Mouse (Mus musculus): Measurements from ENCODE around the gene 2700097O09Rik. TPM values are rescaled to one million over a fixed set of nuclear protein-coding genes. Genes with fewer than 3 reads are reported as not detected.
"Not testable (repeated sequence)": the region's sequence is repeated elsewhere in the genome, so short reads cannot be mapped to it uniquely, and the experiment has no call there.

Gene 2700097O09Rik
- total RNA-seq, 2 experiments from 2014 or later: 9.9 to 30.0 TPM

DNA sequence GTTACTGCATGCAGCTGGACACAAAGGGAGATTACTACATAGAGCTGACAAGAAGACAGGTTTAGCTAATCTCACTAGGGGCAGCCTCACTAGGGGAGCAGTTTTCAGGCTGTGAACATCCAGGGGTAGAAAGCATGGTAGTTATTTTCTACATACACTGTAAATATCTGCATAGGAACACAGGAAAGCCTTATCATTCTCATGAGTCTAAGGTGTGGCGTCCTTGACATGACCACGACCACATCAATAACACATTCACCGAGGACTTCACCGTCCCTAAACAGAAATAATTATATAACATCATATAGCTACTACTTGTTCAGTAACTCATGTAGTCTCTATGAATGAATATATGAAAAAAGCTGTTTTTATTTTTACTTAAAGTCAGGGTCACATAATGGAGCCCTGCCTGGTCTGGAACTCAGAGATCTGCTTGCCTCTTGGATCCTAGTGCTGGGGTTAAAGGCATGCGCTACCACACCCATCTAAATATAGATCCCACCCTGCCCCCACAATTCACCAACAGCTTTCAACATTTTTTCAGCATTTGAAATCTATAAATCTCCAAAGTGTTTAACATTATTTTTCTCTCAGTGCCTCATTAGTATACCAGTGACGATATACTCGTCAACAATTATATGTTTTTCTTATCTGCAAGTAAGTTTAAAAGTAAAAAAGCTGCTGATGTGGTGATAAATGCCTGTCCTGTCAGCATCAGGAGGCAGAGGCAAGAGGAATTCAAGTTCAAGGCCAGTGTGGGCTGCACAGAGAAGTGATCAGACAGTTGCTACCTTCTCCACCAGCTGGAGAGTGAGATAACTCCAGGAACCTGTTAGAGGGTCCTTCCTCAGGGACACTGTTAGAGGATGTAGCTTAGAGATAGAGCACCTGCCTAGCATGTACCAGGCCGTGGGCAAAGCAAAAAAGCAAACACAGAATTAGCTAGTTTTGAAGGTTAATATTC, 28.4 kb downstream of the 2700097O09Rik start:
- ATAC-seq (replicated peaks; ENCODE audit: low FRiP score, poor library complexity, severe bottlenecking): peak; percentile 90

DNA sequence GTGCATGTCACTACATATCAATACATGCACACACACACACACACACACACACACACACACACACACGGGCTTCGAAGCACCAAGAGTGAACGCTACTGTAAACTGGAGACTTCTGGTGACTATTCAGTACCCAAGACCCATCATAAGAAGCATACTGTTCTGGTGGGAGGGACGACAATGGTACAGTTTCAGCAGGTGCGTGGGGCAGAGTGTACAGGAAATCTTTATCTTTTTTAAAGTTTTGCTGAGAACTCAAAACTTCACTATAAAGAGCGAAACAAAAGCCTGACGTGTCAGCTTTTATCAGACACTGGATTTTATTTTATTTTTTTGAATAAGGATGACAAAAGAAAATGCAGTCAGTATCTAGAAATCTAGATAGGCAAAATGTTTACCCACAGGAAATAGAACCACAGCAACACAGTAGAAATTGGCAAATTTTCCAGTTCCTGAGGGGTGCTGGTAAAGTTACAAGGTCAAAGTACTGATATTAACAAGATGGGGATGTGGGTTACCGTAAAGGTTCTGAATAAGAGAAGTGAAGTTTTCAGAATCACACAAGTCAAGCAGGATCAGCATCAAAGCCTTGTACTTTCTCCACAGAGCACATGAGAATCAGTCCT, 30.1 kb downstream of the 2700097O09Rik start:
- no peak for ATAC-seq (replicated peaks; ENCODE audit: low FRiP score, poor library complexity, severe bottlenecking)

DNA sequence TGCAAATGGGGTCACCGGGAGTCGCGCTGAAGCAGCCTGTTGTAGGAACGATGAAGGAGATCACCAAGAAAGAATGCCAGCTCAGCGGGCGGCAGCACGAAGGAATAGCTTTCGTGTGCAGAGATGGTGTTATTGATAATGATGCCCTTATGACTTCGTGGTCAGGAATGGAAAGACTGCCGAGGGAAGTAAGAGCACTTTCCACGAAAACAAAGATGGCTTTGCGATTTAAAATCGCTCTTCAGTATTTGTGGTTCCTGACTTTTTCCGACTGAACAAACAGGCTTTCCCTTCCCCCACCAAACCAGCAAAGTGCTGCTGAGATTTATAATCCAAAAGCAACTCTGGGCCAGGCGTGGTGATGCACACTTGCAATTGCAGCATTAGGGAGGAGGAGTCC, 38.9 kb downstream of the 2700097O09Rik start:
- no peak for ATAC-seq (replicated peaks; ENCODE audit: low FRiP score, poor library complexity, severe bottlenecking)

DNA sequence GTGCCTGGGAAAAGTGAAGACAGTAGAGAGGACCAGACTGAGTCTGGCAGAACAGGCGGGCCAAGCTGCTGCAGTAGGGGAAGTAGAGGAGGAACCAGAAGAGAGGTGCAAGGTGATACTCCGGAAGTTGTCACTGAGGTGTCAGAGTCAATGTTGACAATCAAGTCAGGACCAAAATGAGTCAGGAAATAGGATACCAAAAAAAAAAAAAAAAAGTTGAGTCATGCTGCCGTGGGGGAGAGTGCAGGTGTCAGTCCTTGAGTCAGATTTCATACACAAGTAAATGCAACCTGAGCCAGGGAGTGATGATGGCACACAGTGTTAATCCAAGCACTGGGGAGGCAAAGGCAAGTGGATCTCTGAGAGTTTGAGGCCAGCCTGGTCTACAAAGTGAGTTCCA, 52.8 kb downstream of the 2700097O09Rik start:
- ATAC-seq (replicated peaks; ENCODE audit: low FRiP score, poor library complexity, severe bottlenecking): 0 out of 2 replicates have a peak, but pooled peaks have one; percentile 45

DNA sequence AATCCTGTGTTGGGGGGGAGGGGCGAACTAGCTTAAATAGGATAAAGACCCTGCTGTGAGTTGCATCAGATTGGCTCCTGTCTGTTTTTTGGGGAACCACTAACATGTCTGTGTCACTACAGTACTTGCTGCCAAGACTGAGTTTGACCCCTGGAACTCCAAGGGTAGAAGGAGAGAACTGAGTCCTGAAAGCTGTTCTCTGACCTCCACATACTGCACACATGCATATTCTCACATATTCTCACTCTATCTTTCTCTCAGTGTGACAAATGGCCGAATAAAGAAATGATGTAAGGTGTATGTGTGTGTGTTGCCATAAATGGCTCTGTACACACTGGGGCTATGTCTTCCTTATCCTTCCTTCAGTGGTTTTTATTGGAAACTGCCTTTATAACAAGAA, 56.6 kb downstream of the 2700097O09Rik start:
- no peak for ATAC-seq (replicated peaks; ENCODE audit: low FRiP score, poor library complexity, severe bottlenecking)

DNA sequence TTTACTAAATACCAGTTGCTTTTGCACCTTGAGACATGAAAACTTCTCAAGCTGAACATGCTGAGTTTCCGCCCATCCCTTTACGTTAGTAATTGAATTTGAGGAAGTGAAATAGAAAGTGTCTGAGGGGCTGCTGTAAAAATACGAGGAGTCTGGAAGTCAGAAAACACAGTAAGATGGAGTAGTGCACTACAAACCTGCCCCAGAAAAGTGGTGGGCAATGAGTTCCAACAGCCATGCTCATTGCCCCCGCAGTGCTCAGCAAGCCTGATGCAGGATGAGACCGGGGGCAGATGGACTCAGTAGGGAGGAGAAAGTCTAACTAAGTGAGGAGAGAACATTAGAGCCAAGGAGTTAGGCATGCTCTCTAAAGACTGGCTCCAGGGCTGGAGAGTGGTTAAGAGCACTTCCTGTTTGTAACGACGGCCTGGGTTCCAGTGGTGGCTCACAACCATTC, 60.5 kb downstream of the 2700097O09Rik start:
- ATAC-seq (replicated peaks; ENCODE audit: low FRiP score, poor library complexity, severe bottlenecking): no peak

DNA sequence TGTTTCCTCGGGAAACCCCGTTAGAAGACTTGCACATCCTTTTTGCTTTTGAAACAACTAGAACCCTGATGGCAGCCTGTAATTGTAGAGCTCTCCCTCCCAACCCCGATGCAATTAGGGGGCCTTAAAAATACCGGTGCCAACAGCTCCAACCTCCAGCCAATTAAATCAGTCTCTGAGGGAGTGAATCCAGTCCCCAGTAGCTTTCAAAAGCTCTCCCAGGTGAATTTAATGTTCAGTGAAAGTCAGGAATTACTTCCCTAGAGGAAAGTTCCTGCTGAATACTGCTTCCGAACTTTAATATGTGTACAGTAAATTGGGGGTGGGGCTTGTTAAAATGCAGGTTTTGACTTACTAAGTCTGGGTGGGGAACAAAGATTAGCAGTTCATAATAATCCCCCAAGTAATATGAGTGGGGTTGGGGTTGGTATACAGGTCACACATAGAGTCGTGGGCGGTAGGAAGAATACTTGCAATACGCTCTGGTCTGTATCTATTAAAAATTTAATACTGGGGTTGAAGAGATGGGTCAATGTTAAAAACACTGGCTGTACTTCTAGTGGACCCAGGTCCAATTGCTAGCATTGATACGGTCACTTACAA, 62.7 kb downstream of the 2700097O09Rik start:
- ATAC-seq (replicated peaks; ENCODE audit: low FRiP score, poor library complexity, severe bottlenecking): no peak

DNA sequence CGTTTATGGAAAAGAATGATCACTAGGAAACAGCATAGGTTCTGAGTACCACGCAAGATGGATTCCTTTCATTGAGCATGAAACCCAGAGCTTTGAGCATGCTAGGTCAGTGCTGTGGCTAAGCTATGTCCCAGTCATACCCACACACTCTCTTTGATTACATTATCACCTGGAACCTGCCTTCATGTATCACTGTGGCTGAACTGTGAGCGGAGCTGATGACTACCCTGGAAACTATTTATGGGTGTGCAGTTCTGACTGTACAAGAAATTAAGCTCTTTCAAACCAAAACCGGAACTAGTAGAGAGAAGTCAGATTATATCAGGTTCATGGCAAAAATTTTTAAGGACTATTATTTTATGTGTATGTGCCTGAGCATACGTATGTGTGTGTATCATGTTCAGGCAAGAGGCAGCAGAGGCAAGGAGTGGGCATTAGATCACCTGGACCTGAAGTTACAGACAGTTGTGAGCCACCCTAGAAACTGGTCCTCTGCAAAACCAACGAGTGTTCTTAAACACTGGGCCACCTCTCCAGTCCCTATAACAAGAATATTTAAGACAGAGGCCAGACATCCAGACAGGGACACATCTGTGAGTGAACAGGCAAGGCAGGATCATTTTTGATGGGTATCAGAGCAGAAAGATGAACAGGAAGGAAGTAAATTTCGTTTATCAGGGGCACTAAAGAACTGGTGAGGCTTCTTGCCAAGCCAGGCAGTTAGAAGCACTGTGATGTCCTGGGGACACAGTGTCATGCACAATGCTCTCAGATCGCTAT, 63.4 kb downstream of the 2700097O09Rik start:
- ATAC-seq (replicated peaks; ENCODE audit: low FRiP score, poor library complexity, severe bottlenecking): no peak

DNA sequence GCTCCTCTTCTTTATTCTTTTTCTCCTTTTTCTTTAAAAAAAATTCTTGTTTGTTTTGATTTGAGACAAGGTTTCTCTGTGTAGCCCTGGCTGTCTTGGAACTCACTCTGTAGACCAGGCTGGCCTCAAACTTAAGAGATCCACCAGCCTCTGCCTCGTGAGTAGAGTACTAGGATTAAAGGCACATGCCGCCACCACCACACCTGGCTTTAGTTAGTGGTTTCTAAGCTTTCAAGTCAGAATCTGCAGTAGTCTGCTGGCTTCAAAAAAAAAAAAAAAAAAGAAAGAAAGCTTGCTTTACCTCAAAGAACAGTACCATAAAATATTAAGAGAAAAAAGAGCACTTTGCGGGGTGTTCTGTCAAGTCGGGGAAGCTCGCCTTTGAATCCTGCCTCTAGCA, 64.5 kb downstream of the 2700097O09Rik start:
- ATAC-seq (replicated peaks; ENCODE audit: low FRiP score, poor library complexity, severe bottlenecking): no peak

DNA sequence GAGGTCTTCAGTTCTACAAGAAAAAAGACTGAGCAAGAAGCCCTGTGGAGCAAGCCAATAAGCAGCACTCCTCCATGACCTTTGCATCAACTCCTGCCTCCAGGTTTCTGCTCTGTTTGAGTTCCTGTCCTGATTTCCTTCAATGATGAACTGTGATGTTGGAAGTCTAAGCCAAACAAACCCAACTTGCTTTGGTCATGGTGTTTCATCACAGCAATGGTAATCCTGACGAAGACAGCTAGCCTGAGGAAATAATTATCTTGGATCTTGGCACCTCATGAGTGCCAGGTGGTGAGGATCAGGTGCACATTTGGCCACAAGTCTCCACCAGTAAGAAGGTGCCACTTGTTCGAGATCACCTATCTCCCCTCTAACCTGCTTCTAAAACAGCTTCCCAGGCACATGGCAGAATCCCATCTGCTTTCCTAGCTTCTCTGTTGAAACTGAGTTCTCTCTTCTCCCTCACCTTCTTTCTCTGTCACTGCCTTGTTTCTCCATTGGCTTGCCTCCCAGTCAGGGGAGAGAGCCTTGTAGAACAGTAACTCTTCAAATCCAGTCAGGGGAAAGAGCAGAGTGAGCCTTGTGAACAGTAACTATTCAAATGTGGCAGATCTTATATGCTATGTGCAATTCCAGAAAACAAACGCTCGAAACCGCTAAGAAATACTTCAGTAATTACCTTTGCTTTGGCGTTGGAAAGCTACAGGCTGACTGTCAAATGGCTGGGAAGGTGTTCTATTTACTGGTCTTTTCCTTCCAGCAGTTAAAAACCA, 66.1 kb downstream of the 2700097O09Rik start, which contains the start of gene Baz1a:
Gene Baz1a, minus strand, starts transcription at position 723 of the 773 bp plus-strand sequence.
- no peak for ATAC-seq (replicated peaks; ENCODE audit: low FRiP score, poor library complexity, severe bottlenecking)

DNA sequence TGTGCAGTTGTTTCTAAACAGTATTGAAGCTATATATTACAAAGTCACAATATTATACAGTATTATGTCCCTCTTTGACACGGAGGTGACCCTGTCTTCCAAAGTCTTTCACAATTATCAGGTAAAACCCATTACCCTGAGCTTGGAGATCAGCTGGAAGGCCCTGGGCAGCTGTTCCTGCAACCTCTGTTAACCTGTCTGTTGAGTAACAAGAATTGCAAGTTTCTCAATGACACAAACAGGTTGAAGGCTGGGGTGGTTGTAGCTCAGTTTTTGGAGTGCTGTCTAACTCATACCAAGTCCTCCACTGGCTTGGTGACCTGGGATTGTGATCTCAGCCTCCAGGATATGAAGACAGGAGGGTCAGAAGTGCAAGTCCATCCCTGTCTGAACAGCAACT, 66.9 kb downstream of the 2700097O09Rik start:
- ATAC-seq (replicated peaks; ENCODE audit: low FRiP score, poor library complexity, severe bottlenecking): no peak

DNA sequence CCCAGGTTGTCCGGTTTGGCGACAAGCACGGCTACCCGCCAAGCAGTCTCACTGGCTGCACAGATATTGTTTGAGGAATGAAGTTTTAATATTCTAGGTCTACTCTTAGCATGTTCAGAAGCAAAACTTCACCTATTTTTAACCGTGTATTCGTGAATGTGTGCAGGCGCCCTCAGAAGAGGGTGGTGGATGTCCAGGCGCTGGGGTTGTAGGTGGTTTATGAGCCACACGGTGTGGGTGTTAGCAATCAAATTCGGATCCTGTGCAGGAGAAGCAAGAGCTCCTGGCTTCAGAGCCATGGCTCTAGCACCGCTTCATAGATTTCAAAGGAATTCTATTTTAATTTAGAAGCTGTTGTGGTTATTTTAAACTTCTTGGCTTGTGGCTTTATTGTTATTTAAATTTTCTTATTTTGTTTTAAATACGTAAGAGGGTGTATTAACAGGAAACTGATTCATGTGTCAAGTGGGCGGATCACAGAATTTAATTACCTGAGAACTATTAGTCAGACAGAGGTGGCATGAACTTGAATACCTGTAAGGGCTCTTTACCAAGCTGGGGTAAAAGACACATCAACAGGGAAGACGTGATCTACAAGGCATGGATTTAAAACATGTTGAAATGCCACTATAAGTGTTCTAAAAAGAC, 72.4 kb downstream of the 2700097O09Rik start:
- ATAC-seq (replicated peaks; ENCODE audit: low FRiP score, poor library complexity, severe bottlenecking): no peak

DNA sequence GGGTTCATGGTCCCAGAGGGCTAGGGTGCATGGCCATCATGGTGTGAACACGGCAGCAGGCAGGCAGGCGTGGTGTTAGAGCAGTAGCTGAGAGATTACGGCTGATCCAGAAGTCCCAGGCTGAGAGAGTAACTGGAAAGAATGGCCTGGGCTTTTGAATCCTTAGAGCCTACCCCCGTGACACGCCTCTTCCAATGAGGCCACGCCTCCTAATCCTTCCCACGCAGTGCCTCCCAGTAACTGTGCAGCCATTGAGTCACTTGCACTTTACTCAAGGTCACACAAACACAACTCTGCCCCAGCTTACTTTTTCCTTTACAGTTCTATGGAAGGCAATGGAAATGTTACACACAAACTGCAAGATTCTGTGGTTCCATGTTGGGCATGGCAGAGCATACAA, 73.8 kb downstream of the 2700097O09Rik start:
- ATAC-seq (replicated peaks; ENCODE audit: low FRiP score, poor library complexity, severe bottlenecking): no peak

DNA sequence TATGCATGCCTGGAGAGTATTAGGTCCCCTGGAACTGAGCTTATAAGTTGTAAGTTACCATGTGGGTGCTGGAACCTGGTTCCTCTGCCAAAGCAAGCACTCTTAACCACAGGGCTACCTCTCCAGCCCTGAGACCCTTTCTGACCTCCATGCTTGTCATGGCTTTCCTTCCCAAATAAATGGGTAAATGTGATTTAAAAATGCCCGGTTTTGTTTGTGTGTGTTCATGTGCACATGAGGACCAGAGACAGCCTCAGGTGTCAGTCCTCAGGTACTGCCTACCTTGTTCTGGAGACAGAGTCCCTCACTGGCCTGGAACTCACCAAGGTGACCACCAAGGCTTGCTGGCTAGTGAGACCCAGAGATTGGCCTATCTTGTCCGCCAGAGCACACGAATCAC, 75.5 kb downstream of the 2700097O09Rik start:
- ATAC-seq (replicated peaks; ENCODE audit: low FRiP score, poor library complexity, severe bottlenecking): no peak

DNA sequence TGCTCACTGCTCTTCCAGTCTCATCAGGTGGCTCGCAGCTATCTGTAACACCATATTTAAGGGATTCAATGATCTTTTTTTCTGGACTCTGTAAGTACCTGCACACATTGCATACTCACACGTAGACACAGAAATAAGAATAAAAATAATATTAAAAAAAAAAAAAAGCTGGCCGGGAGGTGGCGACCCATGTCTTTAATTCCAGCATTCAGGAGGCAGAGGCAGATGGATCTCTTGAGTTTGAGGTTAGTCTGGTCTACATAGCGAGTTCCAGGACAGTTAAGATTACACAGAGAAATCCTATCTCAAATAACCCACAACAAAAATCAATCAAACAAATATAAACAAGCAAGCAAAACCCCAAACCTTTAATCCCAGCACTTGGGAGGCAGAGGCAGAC, 76.1 kb downstream of the 2700097O09Rik start:
- ATAC-seq (replicated peaks; ENCODE audit: low FRiP score, poor library complexity, severe bottlenecking): no peak

DNA sequence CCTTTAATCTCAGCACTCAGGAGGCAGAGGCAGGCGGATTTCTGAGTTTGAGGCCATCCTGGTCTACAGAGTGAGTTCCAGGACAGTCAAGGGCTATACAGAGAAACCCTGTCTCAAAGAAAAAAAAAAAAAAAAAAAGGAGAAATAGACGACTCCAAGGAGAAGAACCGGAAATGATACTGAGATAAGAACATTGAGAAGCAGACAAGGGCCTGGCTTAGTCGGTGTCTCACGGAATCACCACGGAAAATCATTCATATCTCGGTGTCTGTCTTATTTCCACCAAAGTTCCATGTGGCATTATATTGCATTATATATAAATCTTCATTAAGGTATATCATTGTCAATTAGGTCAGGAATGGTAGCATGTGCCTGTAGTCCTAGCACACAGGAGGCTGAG, 77.4 kb downstream of the 2700097O09Rik start:
- not testable (repeated sequence) for ATAC-seq (replicated peaks; ENCODE audit: low FRiP score, poor library complexity, severe bottlenecking)

DNA sequence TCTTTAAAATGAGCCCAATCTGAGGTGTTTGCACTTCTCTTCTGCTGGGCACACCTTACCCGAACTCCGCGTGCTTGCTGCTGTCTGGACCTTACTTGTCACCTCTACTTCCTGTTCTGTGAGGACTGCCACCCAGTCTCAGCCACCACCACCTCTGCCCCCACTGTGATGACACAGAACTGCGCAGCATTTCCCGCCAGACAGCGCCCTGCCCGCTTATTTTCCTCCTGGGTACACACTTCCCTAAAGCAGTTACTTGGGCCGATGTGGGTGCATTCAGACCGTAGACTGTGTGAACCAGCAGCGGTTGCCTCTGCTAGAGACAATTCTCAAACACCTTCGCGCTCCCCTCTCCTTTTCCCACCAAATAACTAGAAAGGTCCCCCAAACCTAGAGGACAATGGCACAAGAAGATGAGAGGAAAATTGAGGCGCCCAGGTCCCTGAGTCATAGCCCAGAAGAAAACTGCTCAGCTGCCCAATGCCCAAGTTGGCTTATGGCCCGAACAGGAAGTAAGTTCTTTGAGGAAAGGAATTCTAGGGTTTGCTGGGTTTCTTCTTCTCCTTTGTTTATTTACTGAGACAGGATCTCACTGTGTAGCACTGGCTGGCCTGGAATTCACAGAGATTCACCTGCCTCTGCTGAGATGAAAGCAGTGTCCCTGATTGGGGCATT, 80.8 kb downstream of the 2700097O09Rik start:
- ATAC-seq (replicated peaks; ENCODE audit: low FRiP score, poor library complexity, severe bottlenecking): no peak

DNA sequence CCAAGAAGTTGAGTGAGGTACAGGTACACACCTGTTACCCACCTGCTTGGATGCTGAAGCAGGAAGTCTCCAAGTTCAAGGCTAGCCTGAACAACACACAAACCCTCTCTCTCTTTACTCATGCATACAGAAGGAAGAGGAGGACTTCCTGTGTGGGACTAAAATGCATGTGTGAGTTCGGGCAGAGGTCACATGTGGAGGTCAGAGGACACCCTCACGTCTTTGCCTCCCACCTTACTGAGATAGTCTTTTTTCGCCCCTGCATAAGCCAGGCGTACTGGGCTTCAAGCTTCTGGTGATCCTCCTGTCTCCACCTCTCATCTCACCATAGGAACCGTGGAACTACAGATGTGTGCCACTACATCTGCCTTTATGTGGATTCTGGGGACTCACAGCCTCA, 81.5 kb downstream of the 2700097O09Rik start:
- ATAC-seq (replicated peaks; ENCODE audit: low FRiP score, poor library complexity, severe bottlenecking): no peak

All from erythroblast, adult 5-6 weeks (primary cell).